Mouse (Mus musculus) left cerebral cortex, adult 8-10 months (tissue): ENCODE measurements around the gene Pi4kb. TPM values are rescaled to one million over a fixed set of nuclear protein-coding genes. Genes with fewer than 3 reads are reported as not detected.
"Not testable (repeated sequence)": the region's sequence is repeated elsewhere in the genome, so short reads cannot be mapped to it uniquely, and the experiment has no call there.

Experiments used
- DNase-seq, 2 experiments: peaks; one replicate each; pipeline ENCODE4 v3.0.0; 2022; ENCODE audit warnings: low spot score in 2 of 2
- total RNA-seq, 4 experiments: library from RNA; stranded (reverse); gene quantifications; 2 replicates each; pipeline ENCODE4 v1.2.4; 2022

Pi4kb gene
- total RNA-seq, 4 experiments from 2014 or later = 54.8 to 65.9 (median 59.6) TPM

DNA sequence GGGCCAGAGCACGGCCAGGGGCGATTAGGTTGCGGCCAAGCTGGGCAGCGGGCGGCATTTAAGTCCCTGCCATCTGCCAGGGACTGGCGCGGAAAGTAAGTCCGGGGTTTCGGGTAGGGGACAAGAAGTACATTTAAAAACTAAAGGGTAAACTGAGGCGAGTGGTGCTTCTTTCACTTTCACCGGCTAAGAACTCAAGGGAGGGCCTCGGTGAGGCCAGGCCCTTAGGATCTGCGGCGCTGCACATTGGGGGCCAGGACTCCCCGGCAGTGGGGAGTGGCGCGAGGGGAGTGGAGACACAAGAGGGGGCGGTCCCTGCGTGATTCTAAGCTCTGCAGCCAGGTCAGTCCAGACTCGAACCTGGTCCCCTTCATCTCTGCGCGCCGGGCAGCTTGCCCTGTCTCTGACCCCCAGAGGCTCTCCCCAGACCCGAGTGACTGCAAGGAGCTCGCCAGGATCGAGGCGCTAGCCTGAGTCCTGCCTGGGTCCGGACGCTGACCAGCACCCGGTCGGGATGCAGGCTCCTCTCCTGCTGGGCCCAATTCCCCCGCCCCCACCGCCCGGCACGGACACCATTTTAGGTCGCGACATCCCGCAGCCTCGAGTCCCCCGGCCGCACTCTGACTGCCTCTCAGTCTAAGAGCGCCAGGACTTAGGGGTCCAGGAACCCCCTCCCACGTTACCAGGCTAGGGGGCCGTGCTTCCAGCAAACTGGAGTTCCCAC, 40.1 kb downstream of the Pi4kb start:
- DNase-seq = peak in 1 of 2 experiments; percentile 58

DNA sequence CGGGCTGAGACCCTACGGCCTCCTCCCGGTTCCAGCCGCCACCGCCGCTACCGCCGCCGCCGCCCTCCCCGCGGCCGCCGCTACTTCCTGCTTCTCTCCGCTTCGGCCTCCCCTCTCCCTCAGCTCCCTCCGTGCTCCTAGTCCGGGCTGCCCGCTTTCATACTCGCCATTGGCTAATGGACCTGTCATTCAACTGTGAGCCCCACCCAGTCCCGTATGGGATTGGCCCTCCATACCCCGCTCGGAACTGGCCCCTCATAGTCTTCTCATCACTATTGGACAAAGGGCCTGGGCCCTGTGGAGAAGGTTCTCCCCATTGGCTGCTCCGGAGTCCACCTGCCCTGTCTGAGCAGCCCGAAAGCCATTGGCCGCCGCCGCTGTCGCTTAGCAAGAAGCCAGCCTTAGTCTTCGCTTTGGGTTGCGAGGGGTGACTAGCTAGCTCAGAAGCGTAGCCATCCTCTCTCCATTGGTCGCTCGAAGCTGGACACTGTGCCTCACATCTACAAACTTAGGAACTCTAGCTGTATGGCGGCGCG, 40.9 kb downstream of the Pi4kb start, which contains the start of gene Zfp687:
Gene Zfp687, minus strand, starts transcription at position 112 of the 536 bp plus-strand sequence.
- DNase-seq = peak; percentile 99 to 100

DNA sequence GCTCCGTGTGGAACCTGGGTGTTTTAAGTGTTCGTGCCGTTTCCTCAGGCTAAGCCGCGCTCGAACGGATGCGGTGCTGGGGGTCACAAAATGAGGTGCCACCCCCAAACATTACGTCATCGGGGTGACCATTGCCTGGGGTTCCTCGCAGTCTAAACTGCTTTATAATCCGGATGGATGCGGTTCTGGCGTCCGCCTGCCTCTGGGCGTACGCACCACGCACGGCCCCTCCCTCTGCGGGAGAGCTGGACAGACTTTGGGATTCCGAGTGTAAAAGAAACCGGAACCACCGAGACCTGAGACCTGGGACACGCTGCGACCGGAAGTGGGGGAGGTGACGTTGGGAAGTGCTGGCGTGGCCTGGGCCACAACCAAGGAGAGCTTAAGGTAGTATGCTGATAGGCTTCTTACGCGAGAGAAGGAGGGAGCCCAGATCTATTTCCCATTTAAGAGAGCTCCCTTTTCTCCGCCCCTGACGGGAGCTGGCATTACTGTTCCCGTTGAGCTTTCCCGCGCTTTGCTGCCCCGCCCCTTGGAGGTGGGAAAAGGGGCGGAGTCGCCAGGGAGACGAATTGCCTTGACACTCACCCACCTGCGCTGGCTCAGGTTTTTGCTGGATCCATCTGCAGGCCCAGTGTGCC, 41.5 kb downstream of the Pi4kb start:
- DNase-seq = peak; percentile 86 to 96

DNA sequence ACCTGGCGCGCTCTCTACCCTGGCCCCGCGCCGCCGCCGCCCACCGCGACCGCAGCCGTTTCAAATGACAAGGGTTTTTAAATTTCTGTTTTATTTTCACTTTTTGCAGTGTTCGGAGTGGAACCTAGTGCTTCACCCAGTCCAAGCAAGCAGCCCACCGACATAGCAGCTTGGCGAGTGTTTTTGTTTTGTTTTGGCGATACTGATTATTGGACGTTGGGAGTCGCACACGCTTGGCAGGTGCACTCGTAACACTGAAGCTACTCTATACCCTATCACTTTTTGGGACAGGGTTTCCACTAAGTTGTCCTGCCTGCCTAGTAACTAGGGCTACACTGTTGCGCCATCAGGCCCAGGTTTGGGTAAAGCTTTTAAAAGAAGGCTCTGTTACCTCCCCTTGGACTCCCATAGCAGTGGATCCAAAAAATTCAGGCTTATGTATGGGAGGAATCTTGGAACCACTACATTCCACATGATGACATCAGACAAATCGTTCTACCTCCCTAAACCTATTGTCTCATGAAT, 42.1 kb downstream of the Pi4kb start:
- no peak for DNase-seq

DNA sequence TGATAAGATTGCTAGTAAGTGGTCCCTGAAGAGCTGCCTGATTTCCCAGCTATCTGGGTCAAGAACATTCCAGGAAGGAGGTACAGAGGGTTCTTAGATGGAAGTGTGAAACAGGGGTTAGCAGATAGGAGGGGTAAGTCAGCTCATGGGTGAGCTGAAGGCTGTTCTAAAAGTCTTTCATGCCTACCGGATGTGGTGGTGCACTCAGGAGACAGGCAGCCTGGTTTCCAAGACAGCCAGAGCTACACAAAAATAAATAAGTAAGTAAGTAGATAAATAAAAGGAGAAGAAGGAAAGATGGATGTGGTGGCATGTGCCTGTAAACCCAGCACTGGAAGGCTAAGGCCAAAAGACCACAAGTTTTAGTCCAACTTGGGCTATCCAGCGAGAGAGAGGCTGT, 44.2 kb downstream of the Pi4kb start:
- no peak for DNase-seq

DNA sequence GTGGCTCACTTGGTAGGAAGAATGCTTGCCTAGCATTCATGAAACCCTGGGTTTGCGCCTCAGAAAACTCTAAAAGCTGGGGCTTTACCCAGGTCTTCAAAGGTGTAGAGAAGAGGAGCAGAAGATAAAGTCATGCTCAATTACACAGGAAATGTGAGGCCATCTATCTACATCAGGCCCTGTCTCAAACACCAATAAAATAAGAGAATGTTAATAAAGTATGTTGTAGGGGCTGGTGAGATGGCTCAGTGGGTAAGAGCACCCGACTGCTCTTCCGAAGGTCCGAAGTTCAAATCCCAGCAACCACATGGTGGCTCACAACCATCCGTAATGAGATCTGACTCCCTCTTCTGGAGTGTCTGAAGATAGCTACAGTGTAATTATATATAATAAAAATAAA, 46.4 kb downstream of the Pi4kb start:
- DNase-seq = not testable (repeated sequence)

DNA sequence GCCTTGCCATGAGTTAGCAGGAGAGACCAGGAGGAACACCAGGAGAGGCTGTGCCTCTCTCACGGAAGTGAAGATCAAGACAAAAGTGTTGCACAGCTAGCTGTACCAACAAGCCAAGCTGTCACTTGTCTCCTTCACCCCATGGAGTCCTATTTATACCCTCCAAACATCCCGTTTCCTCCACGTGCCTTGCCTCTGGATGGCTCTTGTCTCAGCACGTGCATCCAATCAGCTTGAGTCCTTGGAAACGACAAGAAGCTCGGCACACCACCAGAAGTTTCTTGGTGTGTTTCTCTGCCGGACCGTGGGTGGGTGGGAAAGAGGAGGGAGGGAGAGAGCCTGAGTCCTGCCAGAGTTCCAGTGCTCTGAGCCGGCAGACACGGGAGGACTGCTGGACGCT, 50.0 kb downstream of the Pi4kb start:
- peak in 1 of 2 experiments; percentile 55 for DNase-seq

DNA sequence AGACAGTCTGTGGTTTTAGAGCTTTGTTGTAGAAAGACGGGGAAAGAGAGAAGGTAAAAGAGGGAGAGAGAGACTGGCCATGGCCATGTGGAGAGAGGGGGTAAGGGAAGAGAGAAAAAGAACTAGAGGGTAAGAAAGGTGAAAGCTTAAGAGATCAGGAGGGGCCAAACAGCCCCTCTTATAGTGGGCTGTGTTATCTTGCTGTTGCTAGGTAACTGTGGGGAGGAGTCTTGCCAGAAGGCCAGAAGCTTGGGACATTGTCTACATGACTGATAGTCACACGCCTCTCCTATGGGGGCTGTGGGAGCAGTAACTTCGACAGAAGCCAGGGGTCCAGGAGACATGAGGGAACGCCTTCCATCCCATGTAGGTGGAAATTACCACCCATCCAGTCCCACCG, 50.7 kb downstream of the Pi4kb start:
- no peak for DNase-seq

DNA sequence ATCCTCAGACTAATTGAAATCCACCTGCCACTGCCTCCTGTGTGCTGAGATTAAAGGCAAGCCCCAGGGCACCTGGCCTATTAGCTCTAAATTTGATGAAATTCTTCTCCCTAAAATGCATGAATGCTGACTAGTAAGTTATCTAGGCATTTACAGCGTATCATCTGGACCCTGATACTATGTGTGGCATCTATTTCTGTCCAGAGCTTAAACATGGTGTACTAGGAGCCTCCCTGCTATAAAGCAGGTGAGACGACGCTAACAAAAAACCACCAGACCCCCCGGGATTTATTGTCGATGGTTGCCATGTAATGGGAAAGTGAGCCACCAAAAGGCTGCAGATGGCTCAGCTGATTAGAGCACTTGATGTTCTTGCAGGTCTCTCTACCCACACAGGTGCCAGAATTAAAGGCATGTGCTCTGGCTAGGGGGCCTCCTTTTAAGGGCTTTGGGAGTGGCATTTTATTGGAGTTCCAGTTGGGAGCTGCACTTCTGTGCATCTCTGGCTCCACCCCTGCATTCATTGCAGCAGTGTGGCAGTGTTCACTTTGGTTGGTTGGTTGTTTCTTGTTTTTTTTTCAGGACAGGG, 52.6 kb downstream of the Pi4kb start:
- no peak for DNase-seq

DNA sequence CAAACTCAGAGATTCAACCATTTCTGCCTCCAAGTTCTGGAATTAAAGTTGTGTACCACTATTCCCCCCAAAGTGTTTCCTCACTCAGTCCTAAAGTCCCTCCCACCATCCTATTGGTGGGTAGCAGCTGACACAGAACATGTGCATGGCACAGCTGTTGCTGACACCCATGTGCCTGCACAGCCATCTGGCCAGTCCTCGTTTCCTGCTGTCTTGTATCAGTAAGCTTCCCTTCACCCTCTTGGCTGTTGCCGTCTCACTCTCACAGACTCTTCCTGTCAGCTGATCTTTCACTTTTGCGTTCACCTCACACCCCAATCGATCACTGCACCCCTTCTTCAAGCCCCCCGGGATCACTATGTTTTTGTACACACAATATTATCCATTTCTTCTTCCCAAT, 53.2 kb downstream of the Pi4kb start:
- DNase-seq = peak in 1 of 2 experiments; percentile 68

DNA sequence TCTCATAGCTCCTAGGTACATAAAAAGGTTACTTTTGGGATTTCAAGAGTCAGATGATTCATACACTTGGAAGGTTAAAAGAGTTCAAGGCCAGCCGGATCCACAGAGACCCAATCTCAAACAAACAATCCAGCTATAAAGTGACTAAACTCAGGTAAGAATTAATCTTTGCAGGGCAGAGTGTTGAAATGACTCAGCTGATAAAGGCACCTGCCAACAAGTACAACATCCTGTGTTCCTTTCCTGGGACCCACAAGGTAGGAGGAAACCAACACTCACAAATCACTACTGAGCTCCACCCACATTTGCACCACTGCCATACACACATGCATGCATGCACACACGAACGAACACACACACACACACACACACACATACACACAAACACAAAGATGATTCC, 54.1 kb downstream of the Pi4kb start:
- no peak for DNase-seq

DNA sequence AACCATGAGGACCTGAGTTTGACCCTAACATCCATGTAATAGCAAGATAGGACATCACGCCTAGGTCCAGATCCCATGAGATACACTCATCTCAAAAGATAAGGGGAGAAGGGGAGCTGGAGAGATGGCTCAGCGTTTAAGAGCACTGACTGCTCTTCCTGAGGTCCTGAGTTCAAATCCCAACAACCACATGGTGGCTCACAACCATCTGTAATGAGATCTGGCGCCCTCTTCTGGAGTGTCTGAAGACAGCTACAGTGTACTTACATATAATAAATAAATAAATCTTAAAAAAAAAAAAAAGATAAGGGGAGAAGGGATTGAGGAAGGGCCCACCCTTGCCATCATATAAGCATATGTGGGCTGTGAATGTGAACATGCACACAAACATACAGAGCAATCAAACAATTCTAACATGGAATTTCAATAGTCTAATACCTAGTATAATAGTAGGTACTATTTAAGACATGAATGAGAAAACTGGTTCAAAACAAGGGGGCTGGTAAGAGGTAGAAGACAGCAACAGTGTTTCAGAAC, 54.8 kb downstream of the Pi4kb start:
- DNase-seq = not testable (repeated sequence)

DNA sequence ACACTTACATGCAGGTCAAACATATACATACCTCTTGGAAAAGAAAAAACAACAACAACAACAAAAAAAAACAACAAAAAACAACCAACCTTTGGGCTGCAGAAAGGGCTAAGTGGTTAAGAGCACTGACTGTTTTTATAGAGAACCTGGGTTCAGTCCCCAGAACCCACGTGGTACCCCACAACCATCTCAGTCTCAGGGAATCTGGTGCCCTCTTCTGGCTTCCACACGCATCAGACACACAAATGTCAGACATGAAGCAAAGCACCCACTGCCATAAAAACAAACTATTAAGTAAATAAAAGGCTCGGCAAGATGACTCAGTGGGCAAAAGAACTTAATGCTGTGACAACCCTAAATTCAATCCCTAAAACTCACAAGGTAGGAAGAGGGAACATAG, 55.4 kb downstream of the Pi4kb start:
- DNase-seq = no peak

DNA sequence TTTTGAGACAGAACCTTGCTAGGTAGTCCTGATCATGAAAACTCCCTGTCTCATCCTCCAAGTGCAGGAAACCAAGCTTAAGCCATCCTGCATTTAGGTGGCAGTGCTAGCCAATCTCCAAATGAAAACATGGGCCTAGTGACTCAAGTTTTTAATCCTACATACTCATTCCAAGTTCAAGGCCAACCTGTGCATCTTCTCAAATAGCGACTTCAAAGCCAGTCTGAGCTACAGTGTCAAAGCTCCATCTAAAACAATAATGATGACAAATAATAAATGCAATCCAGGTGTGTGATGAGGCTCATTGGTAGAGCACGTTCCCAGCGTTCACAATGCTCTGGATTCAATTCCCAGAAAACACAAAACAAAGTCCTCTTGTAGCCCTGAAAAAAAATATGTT, 67.1 kb downstream of the Pi4kb start:
- no peak for DNase-seq

DNA sequence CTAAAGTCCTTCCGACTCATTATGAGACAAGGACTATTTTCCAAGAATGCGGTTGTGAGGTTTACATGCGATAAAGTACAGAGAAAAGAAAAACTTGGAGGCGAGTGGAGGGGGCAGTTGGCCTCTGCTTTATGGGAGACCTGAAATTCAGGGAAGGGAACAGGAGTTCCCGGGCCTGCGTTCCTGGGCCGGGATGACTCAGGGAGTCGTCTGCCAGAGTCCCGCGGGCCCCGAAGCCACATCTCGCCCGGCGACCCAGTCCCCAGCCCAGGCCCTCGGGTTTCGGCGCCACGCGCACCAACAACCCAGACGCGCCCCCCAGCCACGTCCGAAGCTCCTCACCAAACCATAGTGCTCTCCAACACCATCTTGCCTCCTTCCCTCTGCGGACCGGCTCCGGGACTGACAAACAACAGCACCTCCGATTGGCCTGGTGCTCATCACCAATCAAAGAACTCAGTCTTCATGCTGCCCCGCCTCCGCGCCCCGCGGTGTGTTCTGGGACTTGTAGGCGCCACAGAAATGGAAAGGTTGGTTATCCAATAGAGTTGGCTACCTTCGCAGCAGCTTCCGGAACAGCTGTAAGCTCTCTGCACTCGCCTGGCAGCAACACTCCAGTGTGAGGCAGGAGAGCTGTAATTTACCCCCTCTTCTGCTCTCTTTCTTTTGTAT, 67.8 kb downstream of the Pi4kb start, which contains the start of gene Psmd4:
Gene Psmd4, minus strand, starts transcription at position 449 of the 672 bp plus-strand sequence.
- peak; percentile 96 to 98 for DNase-seq

DNA sequence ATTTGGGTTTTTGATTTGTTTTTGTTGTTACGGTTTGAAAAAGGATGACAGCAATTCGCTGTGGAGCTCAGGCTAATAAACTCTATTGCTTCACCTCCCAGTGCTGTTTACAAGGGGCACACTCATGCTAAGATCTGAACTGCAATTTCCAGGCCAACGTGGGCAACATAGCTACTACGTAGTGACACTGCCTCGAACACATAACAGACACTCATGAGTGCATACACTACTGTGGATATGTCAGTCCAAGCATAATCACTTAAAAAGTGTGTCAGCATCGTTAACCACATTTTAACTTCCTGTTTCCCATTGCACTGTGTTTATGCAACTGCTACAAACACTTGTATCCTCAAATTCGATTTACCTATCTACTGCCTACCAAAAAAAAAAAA, 68.3 kb downstream of the Pi4kb start:
- DNase-seq = no peak

DNA sequence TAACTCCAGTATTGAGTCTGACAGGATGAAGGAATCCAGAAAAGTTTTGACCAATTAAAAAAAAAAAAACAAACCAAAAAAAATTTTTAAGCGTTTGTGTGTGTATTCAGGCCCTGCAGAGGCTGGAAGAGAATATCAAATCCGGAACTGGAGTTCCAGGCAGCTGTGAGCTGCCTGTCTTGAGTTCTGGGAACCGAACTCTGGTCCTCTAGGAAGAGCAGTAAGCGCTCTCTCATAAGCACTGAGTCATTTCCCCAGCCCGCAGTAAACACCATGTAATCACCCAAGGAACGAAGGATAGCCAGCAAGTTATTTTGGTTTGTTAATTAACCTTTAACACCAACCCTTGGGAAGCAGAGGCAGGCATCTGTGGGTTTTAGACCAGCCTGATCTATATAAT, 68.7 kb downstream of the Pi4kb start:
- no peak for DNase-seq

DNA sequence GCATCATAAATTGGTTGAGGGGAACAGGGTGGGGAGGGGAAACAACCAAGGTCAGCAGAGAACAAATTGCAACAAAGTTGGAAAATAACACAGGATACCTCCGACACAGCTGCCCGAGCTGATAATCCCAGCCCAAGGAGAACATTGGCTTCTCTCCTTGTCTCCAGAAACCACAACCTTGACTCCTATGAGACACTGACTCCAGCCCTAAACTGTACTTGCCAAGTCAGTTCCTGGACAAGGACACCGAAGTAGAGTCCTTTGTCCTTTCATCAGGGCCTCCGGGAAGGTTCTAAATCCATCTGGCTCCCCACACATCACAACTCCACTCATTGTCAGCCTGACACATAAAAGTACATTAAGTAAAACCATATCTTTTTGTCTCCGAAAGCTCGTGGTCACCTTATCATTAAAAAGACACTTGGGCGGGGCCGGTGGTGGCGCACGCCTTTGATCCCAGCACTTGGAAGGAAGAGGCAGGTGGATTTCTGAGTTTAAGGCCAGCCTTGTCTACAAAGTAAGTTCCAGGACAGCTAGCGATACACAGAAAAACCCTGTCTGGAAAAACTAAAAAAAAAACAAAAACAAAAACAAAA, 72.0 kb downstream of the Pi4kb start:
- DNase-seq = no peak

DNA sequence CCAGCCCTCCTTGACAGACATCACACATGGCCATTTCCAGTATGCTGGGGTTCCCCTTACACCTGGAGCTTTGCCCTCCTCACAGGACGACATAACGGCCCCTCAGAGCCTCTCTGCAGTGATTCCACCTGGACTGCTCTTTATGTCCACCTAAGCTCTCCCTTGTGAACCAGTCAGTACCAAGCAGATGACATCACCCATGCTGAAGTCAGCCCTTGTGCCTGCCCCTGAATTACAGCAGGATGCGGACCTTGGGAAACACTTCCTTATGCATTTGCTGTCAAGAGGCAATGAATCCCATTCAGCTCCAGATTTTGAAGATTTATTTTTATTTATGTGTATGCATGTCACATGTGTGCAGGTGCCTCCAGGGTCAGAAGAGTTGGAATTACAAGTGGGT, 73.4 kb downstream of the Pi4kb start:
- DNase-seq = no peak

DNA sequence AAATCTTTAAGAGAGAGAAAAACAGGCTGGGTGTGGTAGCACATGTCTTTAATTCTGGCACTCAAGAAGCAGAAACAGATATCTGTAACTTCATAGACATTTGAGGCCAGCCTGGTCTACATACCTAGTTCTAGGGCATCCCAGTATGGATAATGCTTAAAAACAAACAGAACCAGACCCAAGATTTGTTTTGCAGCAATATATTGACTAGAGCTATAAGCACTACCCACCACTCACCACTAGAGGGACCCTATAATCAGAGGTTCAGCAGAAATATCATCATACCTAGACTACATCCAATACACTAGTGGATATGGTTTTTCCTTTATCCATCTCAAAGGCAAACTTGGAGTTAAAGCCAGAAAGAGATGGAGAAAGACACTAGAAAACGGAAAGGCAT, 78.4 kb downstream of the Pi4kb start:
- DNase-seq = no peak

DNA sequence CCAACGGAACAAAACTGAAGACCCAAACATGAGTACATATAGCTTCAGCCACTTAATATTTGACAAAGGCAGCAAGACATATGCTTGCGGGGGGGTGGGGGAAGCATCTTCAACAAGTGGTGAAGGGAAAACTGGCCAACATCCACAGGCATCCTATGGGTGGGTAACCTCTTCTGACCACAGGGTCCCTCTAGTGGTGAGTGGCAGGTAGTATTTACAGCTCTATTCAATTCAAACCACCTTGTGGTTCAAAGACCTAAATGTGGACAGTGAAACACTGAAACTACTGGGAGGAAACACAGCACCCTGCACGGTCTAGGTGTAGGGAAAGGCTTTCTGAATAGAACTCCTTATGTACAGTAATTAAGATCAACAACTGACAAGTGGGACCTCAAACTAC, 79.2 kb downstream of the Pi4kb start:
- DNase-seq = no peak
